ENCODE assay signal across 9 mouse cellular contexts in the genomic region with DNA sequence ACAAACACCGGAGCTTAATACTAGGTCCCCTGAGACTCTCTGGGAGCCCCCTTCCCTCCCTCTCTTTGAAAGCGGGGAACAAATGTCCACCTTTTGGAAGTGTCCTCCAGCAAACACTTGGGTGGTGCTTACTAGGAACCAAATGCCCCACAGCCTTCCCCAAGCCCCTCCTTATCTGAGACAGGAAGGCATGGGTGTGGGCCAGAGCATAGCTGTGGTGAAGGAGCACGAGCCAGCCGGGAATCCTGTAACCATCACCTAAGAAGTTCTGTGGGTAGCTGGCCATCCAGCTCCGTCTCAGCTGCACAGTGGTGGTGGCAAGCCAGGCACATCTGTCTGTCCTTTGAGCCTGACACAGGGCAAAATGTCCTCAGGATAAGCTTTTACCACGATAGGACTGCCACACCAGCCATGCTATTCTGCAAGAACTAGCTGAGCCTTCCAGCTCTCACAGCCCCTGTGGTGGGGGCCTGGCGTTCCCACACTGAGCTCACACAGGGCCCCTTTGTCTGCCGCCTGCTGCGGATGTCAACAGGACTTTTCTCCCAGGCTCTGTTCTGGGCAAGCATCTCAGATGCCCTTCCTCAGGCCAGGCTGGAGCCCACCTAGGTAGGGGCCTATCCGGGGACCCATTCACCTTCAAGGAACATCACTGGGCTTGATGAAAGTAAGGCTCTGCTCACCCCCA. TPM values are rescaled to one million over a fixed set of nuclear protein-coding genes. Genes with fewer than 3 reads are reported as not detected.
DNase-seq lines count a peak whose midpoint lies in the region; ATAC-seq and TF ChIP-seq lines count a peak whose summit lies in the region.
"Had no signal": no experiment of that assay in that cellular context is flagged by ENCODE, and none has a peak within 500 bp of the region (broad histone marks: within the 10 kb centered on the region; RNA-seq: fewer than 3 reads in every experiment).

No protein-coding gene starts in this region.

- TF ChIP-seq POLR2A in cerebellum, adult 2 months (IDR thresholded peaks at IDR 0.05; ENCODE audit: borderline replicate concordance, insufficient read depth, low read length), result no peak

- no peak for DNase-seq in cerebellum, adult 2 months
- DNase-seq in cerebellum, adult 9-10 months, result no peak
- peak; percentile 49 to 60 for DNase-seq in left cerebral cortex, postnatal 14 days (ENCODE audit: low spot score in 2 of 2)
- no peak for DNase-seq in left cerebral cortex, postnatal 4 days
- no peak for DNase-seq in heart, postnatal 0 days (ENCODE audit: low spot score)
- no peak for DNase-seq in adrenal gland, postnatal 4 days (ENCODE audit: low spot score in 2 of 2)

- peaks cover 2% of the 10 kb centered on the region for H3K4me1 ChIP-seq in cerebellum, adult 2 months (ENCODE audit: control insufficient read depth, insufficient read depth, low read length)
- peaks cover 32% of the 10 kb centered on the region for H3K4me1 ChIP-seq in heart, postnatal 0 days (ENCODE audit: control insufficient read depth, insufficient read depth)
- H3K4me1 ChIP-seq in midbrain, embryonic 15.5 days, result peaks cover 47% of the 10 kb centered on the region

- H3K27me3 ChIP-seq in cerebellum, adult 2 months (ENCODE audit: control insufficient read depth, insufficient read depth, low read length), result no peaks in the 10 kb centered on the region; the same call in 1 of the 2 replicates
- H3K27me3 ChIP-seq in heart, postnatal 0 days (ENCODE audit: control insufficient read depth, insufficient read depth, low read length), result 0 out of 2 replicates have a peak, but pooled peaks cover 6% of the 10 kb centered on the region
- no peaks in the 10 kb centered on the region for H3K27me3 ChIP-seq in midbrain, embryonic 15.5 days (replicated peaks)

- intact Hi-C loops in left cerebral cortex, postnatal 14 days (cut with DNase I), result loop anchor here (5.0 kb wide), 1 partner anchor 51 kb away; no protein-coding TSS in a partner anchor
- intact Hi-C loops in left cerebral cortex, postnatal 4 days (cut with DNase I), result no loop called here

- peak overlapping the region; percentile 32; the same call in 1 of the 2 replicates for H3K4me2 ChIP-seq in heart, postnatal 0 days (ENCODE audit: low read depth, low read length)
- peak overlapping the region; percentile 21 for H3K4me2 ChIP-seq in midbrain, embryonic 15.5 days

- H3K36me3 ChIP-seq in heart, postnatal 0 days (replicated peaks; ENCODE audit: control insufficient read depth, insufficient read depth, low read length), result no peaks in the 10 kb centered on the region
- no peaks in the 10 kb centered on the region for H3K36me3 ChIP-seq in midbrain, embryonic 15.5 days (replicated peaks)

- no peaks in the 10 kb centered on the region for H3K9me3 ChIP-seq in heart, postnatal 0 days (replicated peaks; ENCODE audit: control insufficient read depth, low read length)
- no peaks in the 10 kb centered on the region for H3K9me3 ChIP-seq in midbrain, embryonic 15.5 days

- no peak overlapping the region for H3K9ac ChIP-seq in heart, postnatal 0 days (replicated peaks; ENCODE audit: low read depth, low read length)
- no peak overlapping the region; the same call in 1 of the 2 replicates for H3K9ac ChIP-seq in midbrain, embryonic 15.5 days

- ATAC-seq in heart, postnatal 0 days (ENCODE audit: insufficient read depth, low read depth), result no peak
- ATAC-seq in midbrain, embryonic 15.5 days (replicated peaks), result no peak
- no peak for ATAC-seq in granulocyte monocyte progenitor cell, adult 5-6 weeks (replicated peaks; ENCODE audit: poor library complexity, severe bottlenecking)

- peak overlapping the region; percentile 41; the same call in 1 of the 2 replicates for H3K27ac ChIP-seq in cerebellum, adult 2 months (ENCODE audit: insufficient read depth, low read length)
- H3K27ac ChIP-seq in heart, postnatal 0 days (ENCODE audit: low read depth), result peak overlapping the region; percentile 77
- peak overlapping the region; percentile 76 for H3K27ac ChIP-seq in midbrain, embryonic 15.5 days
- H3K27ac ChIP-seq: macrophage had no signal

- WGBS in cerebellum, adult 2 months, result 34% methylated on average over 10 of the region's 10 CpGs
- 45% methylated on average over 10 of the region's 10 CpGs for WGBS in heart, postnatal 0 days
- 21% methylated on average over 10 of the region's 10 CpGs for WGBS in midbrain, embryonic 15.5 days

- TF ChIP-seq CTCF in cerebellum, adult 2 months (IDR thresholded peaks at IDR 0.05; ENCODE audit: borderline replicate concordance, insufficient read depth, low read depth, low read length), result no peak
- no peak for TF ChIP-seq CTCF in heart, postnatal 0 days (IDR thresholded peaks at IDR 0.05; ENCODE audit: low read depth)

- no peak overlapping the region for H3K4me3 ChIP-seq in cerebellum, adult 2 months (replicated peaks; ENCODE audit: insufficient read depth, low read depth, low read length)
- no peak overlapping the region for H3K4me3 ChIP-seq in heart, postnatal 0 days (ENCODE audit: low read depth, low read length)
- H3K4me3 ChIP-seq in midbrain, embryonic 15.5 days, result no peak overlapping the region

- no peak for TF ChIP-seq EP300 in heart, postnatal 0 days (IDR thresholded peaks at IDR 0.05; ENCODE audit: low read depth)

RNA-seq across cellular contexts. Expression of a gene that starts 2.1 kb away (rescaled TPM):
- polyA plus RNA-seq in cerebellum, adult 2 months (2012; rRNA removed), result 7.7 and 9.4 TPM in 2 replicates
- 10 to 100 TPM; 38.6 to 44.9 TPM for total RNA-seq in left cerebral cortex, postnatal 14 days (2021)
- 10 to 100 TPM; 32.5 to 35.0 TPM for total RNA-seq in left cerebral cortex, postnatal 4 days (2021)
- 34.1 and 38.1 TPM in 2 replicates for total RNA-seq in heart, postnatal 0 days (2014; rRNA removed; ENCODE audit: low replicate concordance)
- 8.8 and 9.6 TPM in 2 replicates for polyA plus RNA-seq in heart, postnatal 0 days (2015; fragmentation: Nextera tagmentation; extraction: Ambion mirVana)
- polyA plus RNA-seq in midbrain, embryonic 15.5 days (2015; fragmentation: Nextera tagmentation; extraction: Ambion mirVana), result 15.3 and 18.1 TPM in 2 replicates
- total RNA-seq in adrenal gland, postnatal 4 days (2021), result 10 to 100 TPM; 10.2 to 18.4 TPM
- total RNA-seq in granulocyte monocyte progenitor cell, adult 5-6 weeks (2014; fragmentation: Nextera tagmentation), result 0.62 TPM in 1 of 2 replicates, not detected in the other
- 0.39 and 0.72 TPM in 2 replicates for total RNA-seq in granulocyte monocyte progenitor cell, adult 5-6 weeks (2017)
- polyA plus RNA-seq: macrophage had no signal

RNA-seq across cellular contexts. Expression of a gene that starts 18.3 kb away (rescaled TPM):
- 3.6 and 4.2 TPM in 2 replicates for polyA plus RNA-seq in cerebellum, adult 2 months (2012; rRNA removed)
- total RNA-seq in left cerebral cortex, postnatal 14 days (2021), result 1 to 10 TPM; 1.7 to 2.6 TPM
- 1 to 10 TPM; 1.4 to 1.8 TPM for total RNA-seq in left cerebral cortex, postnatal 4 days (2021)
- 4.9 and 8.6 TPM in 2 replicates for total RNA-seq in heart, postnatal 0 days (2014; rRNA removed; ENCODE audit: low replicate concordance)
- polyA plus RNA-seq in heart, postnatal 0 days (2015; fragmentation: Nextera tagmentation; extraction: Ambion mirVana), result 4.4 and 5.2 TPM in 2 replicates
- polyA plus RNA-seq in midbrain, embryonic 15.5 days (2015; fragmentation: Nextera tagmentation; extraction: Ambion mirVana), result 1.9 and 2.0 TPM in 2 replicates
- total RNA-seq in adrenal gland, postnatal 4 days (2021), result 10 to 100 TPM; 23.1 to 24.3 TPM
- total RNA-seq in granulocyte monocyte progenitor cell, adult 5-6 weeks (2014; fragmentation: Nextera tagmentation), result 14.6 and 20.2 TPM in 2 replicates
- 14.7 and 16.4 TPM in 2 replicates for total RNA-seq in granulocyte monocyte progenitor cell, adult 5-6 weeks (2017)

RNA-seq across cellular contexts. Expression of a gene that starts 32.9 kb away (rescaled TPM):
- polyA plus RNA-seq in cerebellum, adult 2 months (2012; rRNA removed), result 69.4 and 84.5 TPM in 2 replicates
- 10 to 100 TPM; 49.9 to 52.1 TPM for total RNA-seq in left cerebral cortex, postnatal 14 days (2021)
- 10 to 100 TPM; 62.6 to 65.1 TPM for total RNA-seq in left cerebral cortex, postnatal 4 days (2021)
- total RNA-seq in heart, postnatal 0 days (2014; rRNA removed; ENCODE audit: low replicate concordance), result 49.0 and 63.7 TPM in 2 replicates
- polyA plus RNA-seq in heart, postnatal 0 days (2015; fragmentation: Nextera tagmentation; extraction: Ambion mirVana), result 38.4 and 41.9 TPM in 2 replicates
- 126 and 129 TPM in 2 replicates for polyA plus RNA-seq in midbrain, embryonic 15.5 days (2015; fragmentation: Nextera tagmentation; extraction: Ambion mirVana)
- total RNA-seq in adrenal gland, postnatal 4 days (2021), result 10 to 100 TPM; 64.8 to 65.8 TPM
- 58.5 and 79.5 TPM in 2 replicates for total RNA-seq in granulocyte monocyte progenitor cell, adult 5-6 weeks (2014; fragmentation: Nextera tagmentation)
- 33.7 and 81.1 TPM in 2 replicates for total RNA-seq in granulocyte monocyte progenitor cell, adult 5-6 weeks (2017)

RNA-seq across cellular contexts. Expression of a gene that starts 36.0 kb away (rescaled TPM):
- polyA plus RNA-seq in cerebellum, adult 2 months (2012; rRNA removed), result not detected in 2 replicates
- under 1 TPM; 0.27 to 0.44 TPM for total RNA-seq in left cerebral cortex, postnatal 14 days (2021)
- total RNA-seq in left cerebral cortex, postnatal 4 days (2021), result not detected
- not detected in 2 replicates for total RNA-seq in heart, postnatal 0 days (2014; rRNA removed; ENCODE audit: low replicate concordance)
- not detected in 2 replicates for polyA plus RNA-seq in heart, postnatal 0 days (2015; fragmentation: Nextera tagmentation; extraction: Ambion mirVana)
- polyA plus RNA-seq in midbrain, embryonic 15.5 days (2015; fragmentation: Nextera tagmentation; extraction: Ambion mirVana), result not detected in 2 replicates
- total RNA-seq in adrenal gland, postnatal 4 days (2021), result not detected
- not detected in 2 replicates for total RNA-seq in granulocyte monocyte progenitor cell, adult 5-6 weeks (2014; fragmentation: Nextera tagmentation)
- not detected in 2 replicates for total RNA-seq in granulocyte monocyte progenitor cell, adult 5-6 weeks (2017)
- polyA plus RNA-seq: macrophage had no signal

RNA-seq across cellular contexts. Expression of a gene that starts 40.1 kb away (rescaled TPM):
- 0.10 and 0.11 TPM in 2 replicates for polyA plus RNA-seq in cerebellum, adult 2 months (2012; rRNA removed)
- total RNA-seq in left cerebral cortex, postnatal 14 days (2021), result not detected
- not detected for total RNA-seq in left cerebral cortex, postnatal 4 days (2021)
- not detected in 2 replicates for total RNA-seq in heart, postnatal 0 days (2014; rRNA removed; ENCODE audit: low replicate concordance)
- 0.33 TPM in 1 of 2 replicates, not detected in the other for polyA plus RNA-seq in heart, postnatal 0 days (2015; fragmentation: Nextera tagmentation; extraction: Ambion mirVana)
- 0.43 and 0.78 TPM in 2 replicates for polyA plus RNA-seq in midbrain, embryonic 15.5 days (2015; fragmentation: Nextera tagmentation; extraction: Ambion mirVana)
- under 1 TPM; 0.45 to 0.68 TPM for total RNA-seq in adrenal gland, postnatal 4 days (2021)
- not detected in 2 replicates for total RNA-seq in granulocyte monocyte progenitor cell, adult 5-6 weeks (2014; fragmentation: Nextera tagmentation)
- not detected in 2 replicates for total RNA-seq in granulocyte monocyte progenitor cell, adult 5-6 weeks (2017)
- polyA plus RNA-seq: macrophage had no signal

Comparison
In these comparisons a context has a peak if more than half of its experiments do, and no peak if none do; other contexts are left out.
1. DNase-seq: peak in left cerebral cortex, postnatal 14 days (2 of 2); none in cerebellum, adult 2 months (0 of 2), cerebellum, adult 9-10 months (single experiment), left cerebral cortex, postnatal 4 days (single experiment), heart, postnatal 0 days (single experiment) and adrenal gland, postnatal 4 days (0 of 2).
2. RNA of a gene that starts 2.1 kb away (total RNA-seq): 38.6 to 44.9 TPM in left cerebral cortex, postnatal 14 days, 34.1 to 38.1 TPM in heart, postnatal 0 days, 32.5 to 35.0 TPM in left cerebral cortex, postnatal 4 days and 10.2 to 18.4 TPM in adrenal gland, postnatal 4 days; 0.39 to 0.72 TPM in granulocyte monocyte progenitor cell, adult 5-6 weeks; every median in the first group is over 4 times any median in the second.
3. Peak in every context shown above with its lines, with median percentiles within 50 percentile points of each other: H3K27ac ChIP-seq.